Mouse (Mus musculus): ENCODE data around the gene Gm13275. TPM values are rescaled to one million over a fixed set of nuclear protein-coding genes. Genes with fewer than 3 reads are reported as not detected.
"Not testable (repeated sequence)": the region's sequence is repeated elsewhere in the genome, so short reads cannot be mapped to it uniquely, and the experiment has no call there.

Gm13275 gene
- total RNA-seq, 1 experiment from 2014 or later, result not detected

- not testable (repeated sequence) for ATAC-seq (replicated peaks; ENCODE audit: insufficient number of reproducible peaks, low FRiP score, low TSS enrichment, poor library complexity, severe bottlenecking)
Measured at GRCm38 (mm10) chr4:88788402-88788801, 5.9 kb upstream of the Gm13275 start, which contains the start of gene Gm13277. Gene Gm13277, plus strand, starts transcription at chr4:88788632.

- not testable (repeated sequence) for ATAC-seq (replicated peaks; ENCODE audit: insufficient number of reproducible peaks, low FRiP score, low TSS enrichment, poor library complexity, severe bottlenecking)
Measured at GRCm38 (mm10) chr4:88791250-88791649, 3.0 kb upstream of the Gm13275 start, which contains the start of gene Gm13278. Gene Gm13278, plus strand, starts transcription at chr4:88791550.

GRCm38 (mm10) chr4:88797097-88797496 is 2.8 kb downstream of the Gm13275 start, which contains the start of gene Gm13279:
Gene Gm13279, plus strand, starts transcription at chr4:88797397.
- ATAC-seq (replicated peaks; ENCODE audit: insufficient number of reproducible peaks, low FRiP score, low TSS enrichment, poor library complexity, severe bottlenecking), result not testable (repeated sequence)

GRCm38 (mm10) chr4:88799365-88799764 is 5.1 kb downstream of the Gm13275 start, which contains the start of gene Gm13285:
Gene Gm13285, plus strand, starts transcription at chr4:88799665.
- not testable (repeated sequence) for ATAC-seq (replicated peaks; ENCODE audit: insufficient number of reproducible peaks, low FRiP score, low TSS enrichment, poor library complexity, severe bottlenecking)

- not testable (repeated sequence) for ATAC-seq (replicated peaks; ENCODE audit: insufficient number of reproducible peaks, low FRiP score, low TSS enrichment, poor library complexity, severe bottlenecking)
Measured at GRCm38 (mm10) chr4:88802954-88803353, 8.7 kb downstream of the Gm13275 start, which contains the start of gene Gm13287. Gene Gm13287, plus strand, starts transcription at chr4:88803254.

- not testable (repeated sequence) for ATAC-seq (replicated peaks; ENCODE audit: insufficient number of reproducible peaks, low FRiP score, low TSS enrichment, poor library complexity, severe bottlenecking)
Measured at GRCm38 (mm10) chr4:88805231-88805630, 10.9 kb downstream of the Gm13275 start, which contains the start of gene Gm13288. Gene Gm13288, plus strand, starts transcription at chr4:88805531.

GRCm38 (mm10) chr4:88805761-88806160 is 11.5 kb downstream of the Gm13275 start:
- not testable (repeated sequence) for ATAC-seq (replicated peaks; ENCODE audit: insufficient number of reproducible peaks, low FRiP score, low TSS enrichment, poor library complexity, severe bottlenecking)

- no peak for ATAC-seq (replicated peaks; ENCODE audit: insufficient number of reproducible peaks, low FRiP score, low TSS enrichment, poor library complexity, severe bottlenecking)
Measured at GRCm38 (mm10) chr4:88815928-88816327, 21.6 kb downstream of the Gm13275 start, which contains the start of gene Ifna7. Gene Ifna7, plus strand, starts transcription at chr4:88816228.

- ATAC-seq (replicated peaks; ENCODE audit: insufficient number of reproducible peaks, low FRiP score, low TSS enrichment, poor library complexity, severe bottlenecking), result no peak
Measured at GRCm38 (mm10) chr4:88819659-88820058, 25.4 kb downstream of the Gm13275 start, which contains the start of gene Ifna11. Gene Ifna11, plus strand, starts transcription at chr4:88819959.

GRCm38 (mm10) chr4:88822995-88823394 is 28.7 kb downstream of the Gm13275 start:
- no peak for ATAC-seq (replicated peaks; ENCODE audit: insufficient number of reproducible peaks, low FRiP score, low TSS enrichment, poor library complexity, severe bottlenecking)

GRCm38 (mm10) chr4:88827116-88827515 is 32.8 kb downstream of the Gm13275 start, which contains the start of gene Ifna6:
Gene Ifna6, plus strand, starts transcription at chr4:88827416.
- not testable (repeated sequence) for ATAC-seq (replicated peaks; ENCODE audit: insufficient number of reproducible peaks, low FRiP score, low TSS enrichment, poor library complexity, severe bottlenecking)

- no peak for ATAC-seq (replicated peaks; ENCODE audit: insufficient number of reproducible peaks, low FRiP score, low TSS enrichment, poor library complexity, severe bottlenecking)
Measured at GRCm38 (mm10) chr4:88830523-88830922, 36.2 kb downstream of the Gm13275 start.

GRCm38 (mm10) chr4:88835225-88835624 is 40.9 kb downstream of the Gm13275 start, which contains the start of gene Ifna5:
Gene Ifna5, plus strand, starts transcription at chr4:88835525.
- not testable (repeated sequence) for ATAC-seq (replicated peaks; ENCODE audit: insufficient number of reproducible peaks, low FRiP score, low TSS enrichment, poor library complexity, severe bottlenecking)

- no peak for ATAC-seq (replicated peaks; ENCODE audit: insufficient number of reproducible peaks, low FRiP score, low TSS enrichment, poor library complexity, severe bottlenecking)
Measured at GRCm38 (mm10) chr4:88838828-88839227, 44.5 kb downstream of the Gm13275 start.

- ATAC-seq (replicated peaks; ENCODE audit: insufficient number of reproducible peaks, low FRiP score, low TSS enrichment, poor library complexity, severe bottlenecking), result no peak
Measured at GRCm38 (mm10) chr4:88840058-88840457, 45.8 kb downstream of the Gm13275 start.

GRCm38 (mm10) chr4:88841438-88841911 is 47.2 kb downstream of the Gm13275 start, which contains the start of gene Ifna4:
Gene Ifna4, plus strand, starts transcription at chr4:88841861.
- ATAC-seq (replicated peaks; ENCODE audit: insufficient number of reproducible peaks, low FRiP score, low TSS enrichment, poor library complexity, severe bottlenecking), result no peak
